Mouse (Mus musculus) G1E (cell line): Measurements from ENCODE around the gene Gse1. TPM values are rescaled to one million over a fixed set of nuclear protein-coding genes. Genes with fewer than 3 reads are reported as not detected.

ENCODE experiments used
- ATAC-seq: 2 replicates; pipeline ENCODE4 v1.8.0; 2016; ENCODE audit warnings: mild to moderate bottlenecking; ENCODE audit not compliant: insufficient number of reproducible peaks, poor library complexity, low FRiP score, severe bottlenecking; ENCODE audit errors: extremely low read depth
- DNase-seq: peaks from one replicate; pipeline ENCODE4 v3.0.0; 2012; ENCODE audit warnings: low spot score
- H3K27me3 ChIP-seq: 2 replicates; pipeline ENCODE4 v1.6.1; 2012; ENCODE audit warnings: mild to moderate bottlenecking, low read length, inconsistent platforms; ENCODE audit not compliant: insufficient read depth
- H3K36me3 ChIP-seq: replicated peaks from 2 replicates; pipeline ENCODE3; 2012; ENCODE audit warnings: mild to moderate bottlenecking, inconsistent platforms
- H3K4me1 ChIP-seq: 2 replicates; pipeline ENCODE4 v1.6.1; 2012; ENCODE audit warnings: low read depth, low read length, inconsistent platforms, mixed read lengths; ENCODE audit not compliant: insufficient read depth
- H3K4me3 ChIP-seq: 2 replicates; pipeline ENCODE4 v1.5.1; 2012; ENCODE audit warnings: low read depth, mild to moderate bottlenecking, inconsistent platforms, low read length, moderate library complexity, mixed read lengths
- H3K9me3 ChIP-seq: replicated peaks from 2 replicates; pipeline ENCODE4 v1.6.1; 2012; ENCODE audit warnings: inconsistent platforms
- CTCF ChIP-seq: IDR thresholded peaks from 2 replicates; pipeline ENCODE4 v1.5.1; 2012; ENCODE audit warnings: low read depth, low read length, inconsistent platforms, mixed read lengths
- GATA1 ChIP-seq: IDR thresholded peaks from 2 replicates; pipeline ENCODE4 v1.6.1; 2012; ENCODE audit warnings: borderline replicate concordance, low read length, inconsistent platforms, mixed read lengths
- GATA2 ChIP-seq: IDR thresholded peaks from 2 replicates; pipeline ENCODE4 v1.6.1; 2012; ENCODE audit warnings: low read depth, low read length, inconsistent platforms, borderline replicate concordance
- POLR2AphosphoS5 ChIP-seq: IDR thresholded peaks from 2 replicates; pipeline ENCODE4 v1.6.1; 2012; ENCODE audit warnings: low read depth, low read length, inconsistent platforms; ENCODE audit not compliant: insufficient replicate concordance
- TAL1 ChIP-seq: conservative IDR thresholded peaks from 2 replicates; pipeline ENCODE4 v1.6.1; 2012; ENCODE audit warnings: low read depth, low read length, inconsistent platforms, mixed read lengths
- polyA plus RNA-seq: library from polyadenylated mRNA; stranded (reverse); fragments of >175 nt; gene quantifications from 2 replicates; pipeline ENCODE4 v1.2.3, GENCODE M21; 2012
- total RNA-seq, 2 experiments: library from RNA; stranded (forward) in 1 of 2; stranded (reverse) in 1 of 2; fragments of 200-1000 nt in 1 of 2; fragments of >200 nt in 1 of 2; fragmentation: Nextera tagmentation in 1 of 2; gene quantifications; 2 replicates each; pipeline ENCODE4 v1.2.3; 2014 to 2017

Gene Gse1
- total and polyA plus RNA-seq, 3 experiments = 6.3 to 106 (median 48.4) TPM

GRCm38 (mm10) chr8:120573866-120574265 is 345.6 kb downstream of the Gse1 start:
- Histone ChIP-seq H3K4me3 (no peak overlapping the region), H3K27me3 (no peaks in the 10 kb centered on the region), H3K4me1 (peaks cover 7% of the 10 kb centered on the region; the same call in 1 of the 2 replicates), H3K9me3 (peaks cover 3% of the 10 kb centered on the region), H3K36me3 (peaks cover 100% of the 10 kb centered on the region)
- TF ChIP-seq GATA1 (no peak), GATA2 (no peak), CTCF (no peak), POLR2AphosphoS5 (no peak), TAL1 (no peak)
- no peak for DNase-seq
- ATAC-seq = no peak

- H3K4me1 ChIP-seq = peaks cover 5% of the 10 kb centered on the region; the same call in 1 of the 2 replicates
- TF ChIP-seq GATA2 (no peak), POLR2AphosphoS5 (no peak), TAL1 (no peak), CTCF (no peak), GATA1 (no peak)
These were observed 346.7 kb downstream of the Gse1 start for GRCm38 (mm10) chr8:120574941-120575340.

GRCm38 (mm10) chr8:120575801-120576200 is 347.5 kb downstream of the Gse1 start:
- Histone ChIP-seq H3K27me3 (no peaks in the 10 kb centered on the region), H3K4me1 (peaks cover 9% of the 10 kb centered on the region; the same call in 1 of the 2 replicates), H3K36me3 (peaks cover 99% of the 10 kb centered on the region), H3K9me3 (no peaks in the 10 kb centered on the region), H3K4me3 (no peak overlapping the region)
- ATAC-seq (no peak), DNase-seq (no peak)
- TF ChIP-seq GATA1 (no peak), TAL1 (no peak), GATA2 (no peak), CTCF (no peak), POLR2AphosphoS5 (no peak)

More at GRCm38 (mm10) chr8:120574941-120575340, 346.7 kb downstream of the Gse1 start:
- Histone ChIP-seq H3K36me3 (peaks cover 99% of the 10 kb centered on the region), H3K4me3 (no peak overlapping the region), H3K27me3 (no peaks in the 10 kb centered on the region), H3K9me3 (no peaks in the 10 kb centered on the region)
- DNase-seq = no peak
- ATAC-seq = no peak

DNA sequence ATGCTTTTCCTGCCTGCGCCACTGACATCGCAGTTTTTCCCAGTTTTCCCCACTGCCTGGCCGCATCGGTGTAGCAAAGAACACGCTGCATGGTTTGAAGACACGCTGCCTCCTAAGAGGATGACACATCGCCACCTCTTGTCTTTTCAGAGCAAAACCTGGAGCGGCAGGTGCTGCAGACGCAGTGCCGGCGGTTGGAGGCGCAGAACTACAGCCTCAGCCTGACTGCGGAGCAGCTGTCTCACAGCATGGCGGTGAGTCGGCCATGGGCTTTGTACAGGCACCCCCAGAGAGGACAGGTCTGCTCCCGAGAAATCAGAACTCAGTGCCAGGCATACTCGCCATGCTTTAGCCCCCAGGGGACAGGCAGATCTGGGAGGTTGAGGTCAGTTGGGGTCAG is 349.6 kb downstream of the Gse1 start:
- Histone ChIP-seq H3K27me3 (no peaks in the 10 kb centered on the region), H3K9me3 (no peaks in the 10 kb centered on the region), H3K4me1 (peaks cover 11% of the 10 kb centered on the region; the same call in 1 of the 2 replicates), H3K4me3 (no peak overlapping the region), H3K36me3 (peaks cover 99% of the 10 kb centered on the region)
- TF ChIP-seq TAL1 (no peak), CTCF (no peak), POLR2AphosphoS5 (no peak)
- ATAC-seq (no peak), DNase-seq (no peak)

GRCm38 (mm10) chr8:120580336-120581000 is 352.2 kb downstream of the Gse1 start:
- DNase-seq (no peak), ATAC-seq (no peak)
- Histone ChIP-seq H3K4me1 (peaks cover 11% of the 10 kb centered on the region; the same call in 1 of the 2 replicates), H3K4me3 (no peak overlapping the region), H3K27me3 (no peaks in the 10 kb centered on the region), H3K9me3 (no peaks in the 10 kb centered on the region), H3K36me3 (peaks cover 94% of the 10 kb centered on the region)
- TF ChIP-seq CTCF (no peak), GATA1 (no peak), POLR2AphosphoS5 (no peak), TAL1 (no peak), GATA2 (no peak)

- TF ChIP-seq POLR2AphosphoS5 = no peak
- TF ChIP-seq TAL1 = no peak
- no peak for TF ChIP-seq CTCF
- no peak for TF ChIP-seq GATA1
- no peak for TF ChIP-seq GATA2
- Histone ChIP-seq H3K27me3 (no peaks in the 10 kb centered on the region), H3K9me3 (no peaks in the 10 kb centered on the region), H3K36me3 (peaks cover 94% of the 10 kb centered on the region), H3K4me1 (peaks cover 14% of the 10 kb centered on the region), H3K4me3 (no peak overlapping the region)
- ATAC-seq (no peak), DNase-seq (no peak)
These were observed 353.1 kb downstream of the Gse1 start for GRCm38 (mm10) chr8:120581329-120581728.
